Mouse (Mus musculus) liver, embryonic 11.5 days (tissue): ENCODE measurements around the gene Hist1h2ap. TPM values are rescaled to one million over a fixed set of nuclear protein-coding genes. Genes with fewer than 3 reads are reported as not detected.
"Not testable (repeated sequence)": the region's sequence is repeated elsewhere in the genome, so short reads cannot be mapped to it uniquely, and the experiment has no call there.

Source experiments
- ATAC-seq: fragments of 200-750 bp; cut with Nextera tagmentation; replicated peaks from 2 replicates; pipeline ENCODE4 v1.8.0; 2017; ENCODE audit warnings: moderate number of reproducible peaks, mild to moderate bottlenecking, moderate TSS enrichment, moderate library complexity; ENCODE audit not compliant: low FRiP score
- DNase-seq: peaks from one replicate; pipeline ENCODE4 v3.0.0-alpha.2; 2017; ENCODE audit warnings: low spot score
- H3K27ac ChIP-seq: fragments of 300-500 bp; sonication (generic); 2 replicates; pipeline ENCODE4 v1.5.1; 2014; ENCODE audit warnings: mild to moderate bottlenecking, low read depth, low read length, control low read depth
- H3K27me3 ChIP-seq: fragments of 300-500 bp; sonication (generic); replicated peaks from 2 replicates; pipeline ENCODE4 v1.6.1; 2014; ENCODE audit warnings: low read length, mixed read lengths; ENCODE audit not compliant: control insufficient read depth, insufficient read depth
- H3K36me3 ChIP-seq: fragments of 300-500 bp; sonication (generic); 2 replicates; pipeline ENCODE4 v1.6.1; 2014; ENCODE audit warnings: mild to moderate bottlenecking, low read length, moderate library complexity, mixed read lengths; ENCODE audit not compliant: control insufficient read depth, insufficient read depth
- H3K4me1 ChIP-seq: fragments of 300-500 bp; sonication (generic); replicated peaks from 2 replicates; pipeline ENCODE4 v1.6.1; 2014; ENCODE audit warnings: low read length, mixed read lengths; ENCODE audit not compliant: control insufficient read depth, insufficient read depth
- H3K4me2 ChIP-seq: fragments of 300-500 bp; sonication (generic); 2 replicates; pipeline ENCODE4 v1.6.1; 2014; ENCODE audit warnings: mild to moderate bottlenecking, control low read depth, moderate library complexity
- H3K4me3 ChIP-seq: fragments of 300-500 bp; sonication (generic); 2 replicates; pipeline ENCODE4 v1.5.1; 2014; ENCODE audit warnings: low read depth, low read length, control low read depth
- H3K9ac ChIP-seq: fragments of 300-500 bp; sonication (generic); 2 replicates; pipeline ENCODE4 v1.6.1; 2014; ENCODE audit warnings: low read depth, low read length, control low read depth
- H3K9me3 ChIP-seq: fragments of 300-500 bp; sonication (generic); 2 replicates; pipeline ENCODE4 v1.6.1; 2016; ENCODE audit warnings: low read length, inconsistent platforms, mixed read lengths; ENCODE audit not compliant: control insufficient read depth
- WGBS: fragments of 180-500 bp; shearing (Covaris S2); extraction: QIAGEN DNeasy Blood & Tissue Kit; methylation state at CpG from one replicate; pipeline ENCODE4 v1.1.7; 2014; 5-methylcytosine and 5-hydroxymethylcytosine counted together
- polyA plus RNA-seq: library from polyadenylated mRNA; unstranded; fragments of >200 nt; fragmentation: Nextera tagmentation; extraction: Ambion mirVana; gene quantifications from 2 replicates; pipeline ENCODE4 v1.2.1, GENCODE M21; 2014

The Hist1h2ap gene
- polyA plus RNA-seq, 1 experiment from 2014 or later: 5,033 TPM

- DNase-seq (no peak), ATAC-seq (no peak)
- Histone ChIP-seq H3K9ac (no peak overlapping the region), H3K4me2 (peak overlapping the region; percentile 25; the same call in 1 of the 2 replicates), H3K27me3 (no peaks in the 10 kb centered on the region), H3K4me1 (peaks cover 4% of the 10 kb centered on the region; the same call in 1 of the 2 replicates), H3K27ac (no peak overlapping the region), H3K4me3 (no peak overlapping the region), H3K9me3 (no peaks in the 10 kb centered on the region), H3K36me3 (no peaks in the 10 kb centered on the region)
- WGBS: 38% methylated on average over 3 of the region's 3 CpGs
Measured at GRCm38 (mm10) chr13:21852215-21852945, 19.1 kb upstream of the Hist1h2ap start.

DNA sequence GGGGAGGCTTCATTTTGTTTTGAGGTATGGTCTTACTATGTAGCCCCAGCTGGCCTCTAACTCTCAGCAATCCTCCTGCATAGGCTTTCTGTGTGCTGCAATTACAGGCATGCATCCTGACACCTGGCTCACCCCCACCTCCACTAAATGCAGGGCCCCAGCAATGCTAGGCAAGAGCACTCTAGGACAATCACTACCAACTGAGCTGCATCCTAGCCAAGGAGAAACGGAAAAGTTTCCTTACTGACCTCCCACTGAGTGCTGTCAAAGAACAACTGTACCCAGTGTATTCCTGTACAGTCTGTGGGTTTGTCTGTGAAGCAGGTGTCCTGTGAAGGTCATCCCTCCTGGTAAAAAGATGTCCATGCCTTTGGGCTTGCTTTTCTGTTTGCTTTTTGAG is 17.4 kb upstream of the Hist1h2ap start:
- H3K4me1 ChIP-seq, H3K36me3 ChIP-seq, H3K9me3 ChIP-seq, H3K27me3 ChIP-seq, ATAC-seq, H3K4me2 ChIP-seq, H3K4me3 ChIP-seq, DNase-seq, H3K27ac ChIP-seq, H3K9ac ChIP-seq: not testable (repeated sequence)
- WGBS: 48% methylated on average over 1 of the region's 1 CpGs

GRCm38 (mm10) chr13:21847883-21848282 is 14.6 kb upstream of the Hist1h2ap start:
- Histone ChIP-seq H3K9me3 (no peaks in the 10 kb centered on the region), H3K4me3 (peak overlapping the region; percentile 12; the same call in 1 of the 2 replicates), H3K4me2 (peak overlapping the region; percentile 37), H3K27me3 (no peaks in the 10 kb centered on the region), H3K4me1 (peaks cover 4% of the 10 kb centered on the region; the same call in 1 of the 2 replicates), H3K36me3 (no peaks in the 10 kb centered on the region), H3K9ac (no peak overlapping the region), H3K27ac (no peak overlapping the region)
- peak; percentile 51 for DNase-seq
- 13% methylated on average over 8 of the region's 8 CpGs for WGBS
- ATAC-seq: peak; percentile 84

GRCm38 (mm10) chr13:21846356-21846755 is 13.0 kb upstream of the Hist1h2ap start:
- H3K9ac ChIP-seq, H3K4me3 ChIP-seq, H3K4me1 ChIP-seq, H3K4me2 ChIP-seq, H3K9me3 ChIP-seq, H3K27me3 ChIP-seq, H3K36me3 ChIP-seq, DNase-seq, H3K27ac ChIP-seq: not testable (repeated sequence)
- ATAC-seq: peak; percentile 69

DNA sequence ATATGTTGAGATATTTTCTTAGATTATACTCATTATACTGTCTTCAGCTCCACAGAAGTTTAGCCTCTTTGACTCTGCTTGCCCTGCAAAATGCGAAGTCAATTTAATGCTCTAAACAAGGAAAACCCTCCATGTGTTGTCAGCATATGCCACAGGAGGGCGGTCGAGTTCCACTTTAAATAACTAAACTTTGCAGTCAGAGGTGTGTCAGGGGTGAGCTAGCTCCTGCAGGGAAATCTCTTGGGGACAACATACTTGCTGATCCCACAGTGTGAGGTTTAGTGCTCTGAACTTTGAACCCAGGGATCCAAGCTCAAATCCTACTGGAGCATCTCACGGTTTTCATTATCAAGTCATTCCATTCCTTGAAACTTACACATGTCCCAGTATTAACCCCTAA is 7.2 kb upstream of the Hist1h2ap start:
- H3K27me3 ChIP-seq, H3K27ac ChIP-seq, H3K4me1 ChIP-seq, H3K4me3 ChIP-seq, H3K4me2 ChIP-seq, H3K36me3 ChIP-seq, H3K9me3 ChIP-seq, DNase-seq, H3K9ac ChIP-seq: not testable (repeated sequence)
- ATAC-seq: peak; percentile 74
- WGBS: no CpG with 5 or more reads among the region's 4 CpGs

DNA sequence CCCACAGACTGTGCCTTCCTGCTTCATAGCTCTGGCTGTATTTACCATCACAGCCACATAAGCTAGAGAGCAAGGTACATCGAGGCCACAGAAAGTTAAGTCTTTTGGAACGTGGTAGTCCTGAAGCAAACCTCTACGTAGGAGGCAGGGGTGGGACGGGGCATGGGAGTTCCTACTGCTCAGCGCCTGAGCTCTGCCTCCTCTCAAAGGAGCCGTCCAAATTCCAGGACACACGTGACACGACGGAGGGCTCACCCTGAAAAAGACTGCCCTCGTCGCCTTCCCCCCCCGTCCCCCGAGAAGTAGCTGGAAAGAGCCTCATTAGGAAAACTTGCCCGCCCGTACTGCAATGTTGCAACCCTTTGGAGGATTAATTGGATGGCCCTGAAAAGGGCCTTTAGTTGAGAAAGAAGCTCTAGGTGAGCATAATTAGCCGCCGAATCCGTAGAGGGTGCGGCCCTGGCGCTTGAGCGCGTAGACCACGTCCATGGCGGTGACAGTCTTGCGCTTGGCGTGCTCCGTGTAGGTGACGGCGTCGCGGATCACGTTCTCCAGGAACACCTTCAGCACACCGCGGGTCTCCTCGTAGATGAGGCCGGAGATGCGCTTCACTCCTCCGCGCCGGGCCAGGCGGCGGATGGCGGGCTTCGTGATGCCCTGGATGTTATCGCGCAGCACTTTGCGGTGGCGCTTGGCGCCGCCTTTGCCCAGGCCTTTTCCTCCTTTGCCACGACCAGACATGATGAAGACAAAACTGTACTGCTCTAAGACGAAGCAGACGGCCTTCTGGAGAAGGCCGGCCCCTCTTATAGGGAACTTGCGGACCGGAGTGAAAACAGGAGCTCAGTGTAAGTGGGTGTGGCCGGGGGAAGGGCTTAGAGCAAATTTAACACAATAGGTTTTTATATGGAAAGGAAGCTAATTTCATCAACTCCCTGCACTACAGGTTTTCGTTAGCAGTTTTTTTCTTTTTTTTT is 1.6 kb downstream of the Hist1h2ap start, which contains the start of gene Hist1h4n:
Hist1h4n (minus strand) TSS at position 779 of the 977 bp plus-strand sequence.
- not testable (repeated sequence) for H3K27me3 ChIP-seq, H3K9ac ChIP-seq, H3K4me2 ChIP-seq, H3K4me3 ChIP-seq, H3K36me3 ChIP-seq, H3K9me3 ChIP-seq, DNase-seq, H3K4me1 ChIP-seq
- peak within 1 kb of the TSS; percentile 70; the same call in 1 of the 2 replicates for H3K27ac ChIP-seq
- ATAC-seq: peak; percentile 80
- 0% methylated on average over 24 of the region's 58 CpGs for WGBS

GRCm38 (mm10) chr13:21830344-21830743 is 3.0 kb downstream of the Hist1h2ap start:
- no peak overlapping the region for H3K9ac ChIP-seq
- H3K27ac ChIP-seq: peak overlapping the region; percentile 57
- no peaks in the 10 kb centered on the region for H3K36me3 ChIP-seq
- no peaks in the 10 kb centered on the region for H3K9me3 ChIP-seq
- H3K4me1 ChIP-seq: no peaks in the 10 kb centered on the region
- DNase-seq: peak; percentile 34
- 0 out of 2 replicates have a peak overlapping the region, but pooled peaks have one; percentile 14 for H3K4me3 ChIP-seq
- WGBS: 79% methylated on average over 10 of the region's 10 CpGs
- ATAC-seq: no peak
- peak overlapping the region; percentile 26 for H3K4me2 ChIP-seq
- H3K27me3 ChIP-seq: no peaks in the 10 kb centered on the region

GRCm38 (mm10) chr13:21828511-21828910 is 4.8 kb downstream of the Hist1h2ap start:
- Histone ChIP-seq H3K4me2 (no peak overlapping the region), H3K9me3 (no peaks in the 10 kb centered on the region), H3K9ac (no peak overlapping the region), H3K4me1 (no peaks in the 10 kb centered on the region), H3K36me3 (no peaks in the 10 kb centered on the region), H3K4me3 (no peak overlapping the region), H3K27ac (no peak overlapping the region), H3K27me3 (no peaks in the 10 kb centered on the region)
- DNase-seq (no peak), ATAC-seq (no peak)
- WGBS: 73% methylated on average over 3 of the region's 3 CpGs
